Mouse (Mus musculus): ENCODE results near the gene Rnf34. TPM values are rescaled to one million over a fixed set of nuclear protein-coding genes. Genes with fewer than 3 reads are reported as not detected.

Gene Rnf34
- polyA plus RNA-seq, 1 experiment from 2014 or later = 31.5 TPM

DNA sequence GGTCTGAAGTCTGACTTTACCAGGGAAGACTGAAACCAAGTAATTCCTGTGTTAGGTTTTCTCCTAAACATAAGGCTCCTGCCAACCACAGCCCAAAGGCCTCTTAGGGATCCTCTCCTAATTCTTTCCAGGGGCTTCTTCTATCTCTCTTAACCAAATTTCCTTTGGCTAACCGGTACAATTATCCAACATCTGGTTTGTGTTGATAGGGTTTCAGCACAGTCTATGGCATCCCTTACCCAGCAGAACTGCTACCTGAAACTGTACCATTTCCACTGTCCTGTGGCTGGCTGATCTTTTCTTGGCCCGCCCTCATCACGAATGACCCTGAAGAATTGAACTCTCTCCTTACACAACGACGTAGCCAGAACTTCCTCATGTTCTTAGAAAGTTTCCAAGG, 53.3 kb downstream of the Rnf34 start:
- peaks cover 15% of the 10 kb centered on the region for H3K4me1 ChIP-seq
- 50% methylated on average over 5 of the region's 5 CpGs for whole genome bisulfite sequencing
- H3K4me3 ChIP-seq = no peak overlapping the region
- H3K9me3 ChIP-seq = no peaks in the 10 kb centered on the region
- H3K36me3 ChIP-seq = no peaks in the 10 kb centered on the region
- no peak overlapping the region for H3K27ac ChIP-seq
- no peaks in the 10 kb centered on the region for H3K27me3 ChIP-seq
- no peak overlapping the region for H3K4me2 ChIP-seq
- H3K9ac ChIP-seq = no peak overlapping the region
- no peak for ATAC-seq (ENCODE audit: insufficient number of reproducible peaks, low FRiP score, low TSS enrichment, low read depth)

GRCm38 (mm10) chr5:122907182-122907581, 57.3 kb downstream of the Rnf34 start:
- Histone ChIP-seq H3K36me3 (no peaks in the 10 kb centered on the region), H3K27me3 (no peaks in the 10 kb centered on the region), H3K27ac (no peak overlapping the region), H3K9me3 (no peaks in the 10 kb centered on the region), H3K4me2 (no peak overlapping the region), H3K9ac (no peak overlapping the region), H3K4me3 (no peak overlapping the region), H3K4me1 (no peaks in the 10 kb centered on the region)
- WGBS = 74% methylated on average over 1 of the region's 1 CpGs
- no peak for ATAC-seq (ENCODE audit: insufficient number of reproducible peaks, low FRiP score, low TSS enrichment, low read depth)

DNA sequence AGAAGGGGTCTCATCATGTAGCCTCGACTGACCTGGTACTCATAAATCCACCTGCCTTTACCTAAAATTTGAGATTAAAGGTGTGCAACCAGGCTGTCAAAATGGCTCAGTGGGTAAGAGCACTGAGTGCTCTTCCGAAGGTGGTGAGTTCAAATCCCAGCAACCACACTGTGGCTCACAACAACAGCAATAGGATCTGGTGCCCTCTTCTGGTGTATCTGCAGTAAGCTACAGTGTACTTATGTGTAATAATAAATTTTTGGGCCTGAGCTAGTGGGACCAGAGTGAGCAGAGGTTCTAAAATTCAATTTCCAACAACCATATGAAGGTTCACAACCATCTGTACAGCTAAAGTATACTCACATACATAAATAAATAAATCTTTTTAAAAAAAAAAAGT, 58.2 kb downstream of the Rnf34 start:
- Histone ChIP-seq H3K27ac (no peak overlapping the region), H3K9me3 (no peaks in the 10 kb centered on the region), H3K9ac (no peak overlapping the region), H3K36me3 (no peaks in the 10 kb centered on the region), H3K4me1 (no peaks in the 10 kb centered on the region), H3K4me3 (no peak overlapping the region), H3K27me3 (no peaks in the 10 kb centered on the region), H3K4me2 (no peak overlapping the region)
- WGBS = 83% methylated on average over 2 of the region's 2 CpGs
- ATAC-seq (ENCODE audit: insufficient number of reproducible peaks, low FRiP score, low TSS enrichment, low read depth) = no peak

DNA sequence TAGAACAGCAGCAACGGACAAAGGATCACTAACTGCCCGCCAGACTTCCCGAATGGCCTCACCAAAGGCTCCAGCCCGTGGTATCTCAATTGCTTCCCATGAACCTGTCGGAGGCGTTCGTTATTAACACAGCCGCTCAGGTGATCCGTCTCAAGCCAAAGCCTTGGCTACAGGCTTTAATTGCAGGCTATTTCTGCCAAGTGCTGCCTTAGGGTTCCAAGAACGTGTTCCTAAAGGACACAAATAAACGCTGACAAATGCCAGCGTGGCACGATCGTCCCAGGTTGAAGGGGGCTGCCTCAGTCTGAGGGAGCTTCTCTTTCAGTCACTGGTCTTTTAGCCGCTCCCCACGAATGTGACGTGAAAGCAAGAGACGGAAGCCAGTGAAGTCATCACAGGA, 59.6 kb downstream of the Rnf34 start:
- no peaks in the 10 kb centered on the region for H3K36me3 ChIP-seq
- no peaks in the 10 kb centered on the region for H3K4me1 ChIP-seq
- no peak overlapping the region for H3K4me2 ChIP-seq
- WGBS = 61% methylated on average over 18 of the region's 18 CpGs
- no peak overlapping the region for H3K9ac ChIP-seq
- no peak for ATAC-seq (ENCODE audit: insufficient number of reproducible peaks, low FRiP score, low TSS enrichment, low read depth)
- H3K9me3 ChIP-seq = no peaks in the 10 kb centered on the region
- H3K27me3 ChIP-seq = no peaks in the 10 kb centered on the region
- H3K27ac ChIP-seq = no peak overlapping the region
- H3K4me3 ChIP-seq = no peak overlapping the region

GRCm38 (mm10) chr5:122912863-122913262, 63.0 kb downstream of the Rnf34 start:
- no peaks in the 10 kb centered on the region for H3K27me3 ChIP-seq
- H3K9me3 ChIP-seq = no peaks in the 10 kb centered on the region
- WGBS = 89% methylated on average over 4 of the region's 4 CpGs
- no peak overlapping the region for H3K9ac ChIP-seq
- H3K4me1 ChIP-seq = no peaks in the 10 kb centered on the region
- no peak overlapping the region for H3K4me2 ChIP-seq
- ATAC-seq (ENCODE audit: insufficient number of reproducible peaks, low FRiP score, low TSS enrichment, low read depth) = no peak
- H3K27ac ChIP-seq = no peak overlapping the region
- no peak overlapping the region for H3K4me3 ChIP-seq
- no peaks in the 10 kb centered on the region for H3K36me3 ChIP-seq

DNA sequence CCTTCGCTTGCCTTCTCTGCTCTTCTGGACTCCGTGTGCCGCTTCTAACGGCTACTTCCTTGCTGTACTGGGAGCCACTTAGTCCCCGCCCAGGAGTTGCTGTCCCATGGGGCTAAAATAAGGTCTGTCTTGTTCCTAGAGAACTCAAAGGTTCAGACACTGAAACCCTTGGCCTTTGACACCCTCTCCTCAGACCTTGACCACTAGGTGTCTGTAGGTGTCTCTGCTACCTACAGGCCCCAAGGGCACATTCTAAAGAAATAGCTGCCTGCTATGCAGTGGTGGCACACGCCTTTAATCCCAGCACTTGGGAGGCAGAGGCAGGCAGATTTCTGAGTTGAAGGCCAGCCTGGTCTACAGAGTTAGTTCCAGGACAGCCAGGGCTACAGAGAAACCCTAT, 66.3 kb downstream of the Rnf34 start:
- H3K36me3 ChIP-seq = no peaks in the 10 kb centered on the region
- H3K9ac ChIP-seq = no peak overlapping the region
- H3K27ac ChIP-seq = no peak overlapping the region
- no peaks in the 10 kb centered on the region for H3K27me3 ChIP-seq
- no peaks in the 10 kb centered on the region for H3K9me3 ChIP-seq
- no peak for ATAC-seq (ENCODE audit: insufficient number of reproducible peaks, low FRiP score, low TSS enrichment, low read depth)
- no peaks in the 10 kb centered on the region for H3K4me1 ChIP-seq
- no peak overlapping the region for H3K4me3 ChIP-seq
- WGBS = 86% methylated on average over 6 of the region's 6 CpGs
- H3K4me2 ChIP-seq = no peak overlapping the region

DNA sequence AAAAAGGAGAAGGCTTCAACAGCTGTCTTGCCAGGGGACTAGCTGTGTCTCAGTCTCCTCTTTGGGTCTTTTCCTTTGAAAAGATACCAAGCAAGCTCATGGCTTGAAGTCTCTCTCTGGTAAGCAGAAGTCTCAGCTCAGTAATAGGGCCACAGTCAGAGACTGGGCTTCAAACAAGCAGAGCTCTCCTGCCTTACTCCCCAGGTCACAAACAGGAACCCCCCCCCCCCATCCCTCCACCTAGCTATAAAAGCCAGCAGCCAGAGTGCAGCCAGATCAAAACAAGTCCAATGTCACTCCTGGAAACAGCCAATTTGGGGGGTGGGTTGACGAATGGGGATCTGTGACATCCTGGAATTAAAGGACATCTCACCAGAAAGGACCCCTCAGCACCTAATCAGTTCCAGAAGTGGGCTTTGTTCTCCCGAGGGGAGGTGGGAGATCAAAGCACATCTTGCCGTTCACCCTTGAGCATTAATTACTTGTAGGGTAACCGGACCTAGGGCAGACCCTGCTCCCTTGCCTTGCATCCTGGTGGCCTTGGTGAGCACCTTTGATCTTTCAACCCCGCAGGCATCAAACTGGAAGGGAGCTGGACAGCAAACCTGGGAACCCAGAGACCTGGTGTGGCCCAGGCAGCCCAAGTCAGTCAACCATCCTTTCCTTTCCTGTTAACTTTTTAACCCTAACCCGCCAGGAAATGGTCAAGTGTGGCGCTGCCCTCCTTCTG, 68.3 kb downstream of the Rnf34 start:
- no peak overlapping the region for H3K4me2 ChIP-seq
- H3K36me3 ChIP-seq = no peaks in the 10 kb centered on the region
- ATAC-seq (ENCODE audit: insufficient number of reproducible peaks, low FRiP score, low TSS enrichment, low read depth) = no peak
- 16% methylated on average over 7 of the region's 7 CpGs for WGBS
- H3K27me3 ChIP-seq = no peaks in the 10 kb centered on the region
- no peak overlapping the region for H3K27ac ChIP-seq
- H3K4me3 ChIP-seq = no peak overlapping the region
- no peak overlapping the region for H3K9ac ChIP-seq
- no peaks in the 10 kb centered on the region for H3K9me3 ChIP-seq
- no peaks in the 10 kb centered on the region for H3K4me1 ChIP-seq

GRCm38 (mm10) chr5:122920557-122920956, 70.7 kb downstream of the Rnf34 start:
- Histone ChIP-seq H3K27ac (no peak overlapping the region), H3K27me3 (no peaks in the 10 kb centered on the region), H3K9ac (no peak overlapping the region), H3K4me3 (no peak overlapping the region), H3K36me3 (no peaks in the 10 kb centered on the region), H3K4me2 (no peak overlapping the region), H3K9me3 (no peaks in the 10 kb centered on the region), H3K4me1 (peaks cover 1% of the 10 kb centered on the region)
- no peak for ATAC-seq (ENCODE audit: insufficient number of reproducible peaks, low FRiP score, low TSS enrichment, low read depth)
- 86% methylated on average over 5 of the region's 5 CpGs for WGBS

Other genes with a start within 250 kb of the Rnf34 start
- gene Ift81, start 235.5 kb upstream of the Rnf34 start, polyA plus RNA-seq (2015; fragmentation: Nextera tagmentation; extraction: Ambion mirVana) = 35.6 and 36.0 TPM in 2 replicates
- gene P2rx7, start 206.1 kb upstream of the Rnf34 start, polyA plus RNA-seq (2015; fragmentation: Nextera tagmentation; extraction: Ambion mirVana) = 2.2 and 2.3 TPM in 2 replicates
- gene P2rx4, start 142.5 kb upstream of the Rnf34 start, polyA plus RNA-seq (2015; fragmentation: Nextera tagmentation; extraction: Ambion mirVana) = 23.1 and 27.8 TPM in 2 replicates
- 35.5 and 37.9 TPM in 2 replicates for gene Camkk2, start 70.6 kb upstream of the Rnf34 start, polyA plus RNA-seq (2015; fragmentation: Nextera tagmentation; extraction: Ambion mirVana)
- 413 and 425 TPM in 2 replicates for gene Anapc5, start 28.7 kb upstream of the Rnf34 start, polyA plus RNA-seq (2015; fragmentation: Nextera tagmentation; extraction: Ambion mirVana)
- 42.1 and 46.0 TPM in 2 replicates for gene Kdm2b, start 139.8 kb downstream of the Rnf34 start, polyA plus RNA-seq (2015; fragmentation: Nextera tagmentation; extraction: Ambion mirVana)
- gene Orai1, start 165.0 kb downstream of the Rnf34 start, polyA plus RNA-seq (2015; fragmentation: Nextera tagmentation; extraction: Ambion mirVana) = 16.4 and 18.2 TPM in 2 replicates
- gene Morn3, start 197.0 kb downstream of the Rnf34 start, polyA plus RNA-seq (2015; fragmentation: Nextera tagmentation; extraction: Ambion mirVana) = 1.0 TPM in 1 of 2 replicates, not detected in the other
- gene Tmem120b, start 218.4 kb downstream of the Rnf34 start, polyA plus RNA-seq (2015; fragmentation: Nextera tagmentation; extraction: Ambion mirVana) = 18.8 and 23.1 TPM in 2 replicates

All from limb, embryonic 15.5 days (tissue).